Comparison of ENCODE assay signal across 23 mouse cellular contexts in the genomic region with DNA sequence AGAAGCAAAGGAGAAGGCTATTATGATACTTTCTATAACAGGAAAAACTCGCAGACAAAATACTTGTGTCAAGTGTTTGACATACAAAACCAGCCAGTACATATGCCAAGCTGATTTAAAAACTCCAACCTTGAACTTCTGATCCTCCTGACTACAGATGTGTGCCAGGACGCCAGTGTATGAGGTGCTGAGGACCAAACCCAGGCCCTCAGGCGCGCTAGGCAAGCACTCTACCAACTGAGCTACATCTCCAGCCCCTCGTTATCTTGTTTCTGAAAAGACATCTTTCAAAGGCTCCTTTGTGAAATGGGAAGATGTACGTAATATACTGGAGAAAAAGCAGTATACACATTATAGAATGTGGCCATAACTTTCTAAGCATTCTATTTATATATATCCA. TPM values are rescaled to one million over a fixed set of nuclear protein-coding genes. Genes with fewer than 3 reads are reported as not detected.
DNase-seq lines count a peak whose midpoint lies in the region; ATAC-seq and TF ChIP-seq lines count a peak whose summit lies in the region.
"Had no signal": no experiment of that assay in that cellular context is flagged by ENCODE, and none has a peak within 500 bp of the region (broad histone marks: within the 10 kb centered on the region; RNA-seq: fewer than 3 reads in every experiment).

No protein-coding gene starts in this region.

- TF ChIP-seq EP300 in lung, postnatal 0 days (IDR thresholded peaks at IDR 0.05): no peak

- H3K9ac ChIP-seq in lung, embryonic 14.5 days: no peak overlapping the region
- H3K9ac ChIP-seq in lung, postnatal 0 days (replicated peaks; ENCODE audit: low read depth): no peak overlapping the region
- no peak overlapping the region for H3K9ac ChIP-seq in embryonic facial prominence, embryonic 14.5 days (ENCODE audit: low read depth, low read length)
- H3K9ac ChIP-seq in midbrain, embryonic 13.5 days (replicated peaks): no peak overlapping the region
- H3K9ac ChIP-seq: forebrain, embryonic 13.5 days; heart, embryonic 13.5 days; hindbrain, embryonic 14.5 days had no signal

- H3K9me3 ChIP-seq in lung, embryonic 14.5 days (ENCODE audit: low read depth, low read length): no peaks in the 10 kb centered on the region
- no peaks in the 10 kb centered on the region for H3K9me3 ChIP-seq in lung, postnatal 0 days (ENCODE audit: low read length)
- 0 out of 2 replicates have a peak, but pooled peaks cover 2% of the 10 kb centered on the region for H3K9me3 ChIP-seq in embryonic facial prominence, embryonic 14.5 days (ENCODE audit: control insufficient read depth, low read length)
- no peaks in the 10 kb centered on the region for H3K9me3 ChIP-seq in midbrain, embryonic 13.5 days
- H3K9me3 ChIP-seq: forebrain, embryonic 10.5 days; forebrain, embryonic 13.5 days; G1E; heart, embryonic 10.5 days had no signal

- peak; percentile 26; the same call in 1 of the 2 replicates for ATAC-seq in lung, embryonic 14.5 days (ENCODE audit: insufficient read depth)
- ATAC-seq in lung, postnatal 0 days: peak; percentile 41; the same call in 1 of the 2 replicates
- ATAC-seq in embryonic facial prominence, embryonic 14.5 days (ENCODE audit: low read depth): no peak
- ATAC-seq in midbrain, embryonic 13.5 days: no peak
- ATAC-seq: forebrain, embryonic 13.5 days; forebrain, embryonic 16.5 days; hindbrain, postnatal 0 days; Patski had no signal

- peaks cover 5% of the 10 kb centered on the region for H3K4me1 ChIP-seq in lung, embryonic 14.5 days (ENCODE audit: insufficient read depth)
- no peaks in the 10 kb centered on the region for H3K4me1 ChIP-seq in lung, adult 2 months (ENCODE audit: control insufficient read depth, insufficient read depth, low read length)
- no peaks in the 10 kb centered on the region; the same call in 1 of the 2 replicates for H3K4me1 ChIP-seq in lung, postnatal 0 days (ENCODE audit: insufficient read depth, low read depth, low read length)
- peaks cover 27% of the 10 kb centered on the region for H3K4me1 ChIP-seq in embryonic facial prominence, embryonic 14.5 days (ENCODE audit: control insufficient read depth, insufficient read depth, low read length)
- H3K4me1 ChIP-seq in midbrain, embryonic 13.5 days (replicated peaks): no peaks in the 10 kb centered on the region
- H3K4me1 ChIP-seq: forebrain, embryonic 13.5 days had no signal

- no peak for TF ChIP-seq CTCF in lung, embryonic 14.5 days (IDR thresholded peaks at IDR 0.05; ENCODE audit: low read depth)
- no peak for TF ChIP-seq CTCF in lung, adult 2 months (IDR thresholded peaks at IDR 0.05; ENCODE audit: insufficient read depth, low read length)
- no peak for TF ChIP-seq CTCF in lung, postnatal 0 days (IDR thresholded peaks at IDR 0.05)

- H3K4me3 ChIP-seq in lung, embryonic 14.5 days (ENCODE audit: low read depth, low read length): no peak overlapping the region
- no peak overlapping the region for H3K4me3 ChIP-seq in lung, adult 2 months (replicated peaks; ENCODE audit: extremely low read depth, low read depth, low read length)
- H3K4me3 ChIP-seq in lung, postnatal 0 days (ENCODE audit: low read depth, low read length): no peak overlapping the region
- no peak overlapping the region for H3K4me3 ChIP-seq in embryonic facial prominence, embryonic 14.5 days (ENCODE audit: low read depth, low read length)
- H3K4me3 ChIP-seq in midbrain, embryonic 13.5 days (replicated peaks): no peak overlapping the region
- H3K4me3 ChIP-seq: forebrain, embryonic 10.5 days; forebrain, embryonic 13.5 days; heart, adult 2 months; heart, embryonic 10.5 days; heart, embryonic 13.5 days had no signal

- 0 out of 2 replicates have a peak overlapping the region, but pooled peaks have one; percentile 55 for H3K27ac ChIP-seq in lung, embryonic 14.5 days (ENCODE audit: low read depth)
- no peak overlapping the region for H3K27ac ChIP-seq in lung, postnatal 0 days (ENCODE audit: low read length)
- H3K27ac ChIP-seq in embryonic facial prominence, embryonic 14.5 days (replicated peaks; ENCODE audit: low read depth, low read length): peak overlapping the region; percentile 79
- no peak overlapping the region for H3K27ac ChIP-seq in midbrain, embryonic 13.5 days
- H3K27ac ChIP-seq: forebrain, embryonic 10.5 days; forebrain, embryonic 13.5 days; heart, adult 2 months; heart, embryonic 10.5 days; hindbrain, embryonic 14.5 days; hindbrain, postnatal 0 days had no signal

- H3K27me3 ChIP-seq in lung, embryonic 14.5 days (ENCODE audit: insufficient read depth, low read length): no peaks in the 10 kb centered on the region
- no peaks in the 10 kb centered on the region for H3K27me3 ChIP-seq in lung, postnatal 0 days (replicated peaks; ENCODE audit: insufficient read depth, low read length)
- no peaks in the 10 kb centered on the region for H3K27me3 ChIP-seq in embryonic facial prominence, embryonic 14.5 days (replicated peaks; ENCODE audit: control insufficient read depth, insufficient read depth, low read length)
- no peaks in the 10 kb centered on the region for H3K27me3 ChIP-seq in midbrain, embryonic 13.5 days
- H3K27me3 ChIP-seq: CH12.LX; forebrain, embryonic 13.5 days; heart, embryonic 13.5 days had no signal

- no peak for TF ChIP-seq POLR2A in lung, adult 2 months (IDR thresholded peaks at IDR 0.05; ENCODE audit: borderline replicate concordance, extremely low read depth, low read depth, low read length)

- WGBS in lung, embryonic 14.5 days: 49% methylated on average over 6 of the region's 6 CpGs
- WGBS in lung, adult 2 months: 72% methylated on average over 6 of the region's 6 CpGs
- 55% methylated on average over 6 of the region's 6 CpGs for WGBS in lung, postnatal 0 days
- 78% methylated on average over 6 of the region's 6 CpGs for WGBS in embryonic facial prominence, embryonic 14.5 days
- 88% methylated on average over 6 of the region's 6 CpGs for WGBS in midbrain, embryonic 13.5 days

- DNase-seq in lung, embryonic 14.5 days: peak; percentile 56
- DNase-seq in lung, adult 2 months: no peak
- DNase-seq in lung, postnatal 0 days (ENCODE audit: low spot score): peak; percentile 7
- no peak for DNase-seq in lung, adult 18-20 months
- no peak for DNase-seq in embryonic facial prominence, embryonic 14.5 days (ENCODE audit: low spot score)
- DNase-seq in kidney, adult 18-20 months: no peak
- DNase-seq: adrenal gland, postnatal 36 days; B cell, adult 2 months; cerebellum, adult 18-20 months; cerebellum, adult 9-10 months; cerebellum, postnatal 14 days had no signal

- no peaks in the 10 kb centered on the region for H3K36me3 ChIP-seq in lung, embryonic 14.5 days (ENCODE audit: insufficient read depth)
- no peaks in the 10 kb centered on the region for H3K36me3 ChIP-seq in lung, postnatal 0 days (ENCODE audit: insufficient read depth, low read length)
- no peaks in the 10 kb centered on the region for H3K36me3 ChIP-seq in embryonic facial prominence, embryonic 14.5 days (ENCODE audit: control insufficient read depth, insufficient read depth, low read length)
- H3K36me3 ChIP-seq in midbrain, embryonic 13.5 days: no peaks in the 10 kb centered on the region
- H3K36me3 ChIP-seq: forebrain, embryonic 10.5 days; G1E; heart, embryonic 10.5 days had no signal

- H3K4me2 ChIP-seq in lung, embryonic 14.5 days: no peak overlapping the region
- H3K4me2 ChIP-seq in lung, postnatal 0 days (replicated peaks; ENCODE audit: low read depth, low read length): no peak overlapping the region
- H3K4me2 ChIP-seq in embryonic facial prominence, embryonic 14.5 days (ENCODE audit: low read depth, low read length): no peak overlapping the region
- no peak overlapping the region for H3K4me2 ChIP-seq in midbrain, embryonic 13.5 days (replicated peaks)
- H3K4me2 ChIP-seq: forebrain, embryonic 13.5 days; heart, embryonic 13.5 days; hindbrain, embryonic 14.5 days had no signal

RNA-seq across cellular contexts. Expression of gene Pdzd2, which starts 59.7 kb away (rescaled TPM):
- 21.7 and 24.1 TPM in 2 replicates for polyA plus RNA-seq in lung, embryonic 14.5 days (2014; fragmentation: Nextera tagmentation; extraction: Ambion mirVana)
- 101 and 125 TPM in 2 replicates for polyA plus RNA-seq in lung, adult 2 months (2012; rRNA removed)
- polyA plus RNA-seq in lung, postnatal 0 days (2015; fragmentation: Nextera tagmentation; extraction: Ambion mirVana): 114 and 116 TPM in 2 replicates
- 22.3 and 28.0 TPM in 2 replicates for polyA plus RNA-seq in embryonic facial prominence, embryonic 14.5 days (2014; fragmentation: Nextera tagmentation; extraction: Ambion mirVana)
- polyA plus RNA-seq in midbrain, embryonic 13.5 days (2015; fragmentation: Nextera tagmentation; extraction: Ambion mirVana): 7.2 and 9.7 TPM in 2 replicates

Comparison
In these comparisons a context has a peak if more than half of its experiments do, and no peak if none do; other contexts are left out.
1. DNase-seq: peak in lung, embryonic 14.5 days (single experiment) and lung, postnatal 0 days (single experiment); none in lung, adult 2 months (single experiment), lung, adult 18-20 months (0 of 2), embryonic facial prominence, embryonic 14.5 days (single experiment) and kidney, adult 18-20 months (single experiment).
2. H3K27ac ChIP-seq: peak in lung, embryonic 14.5 days (single experiment) and embryonic facial prominence, embryonic 14.5 days (single experiment); none in lung, postnatal 0 days (single experiment) and midbrain, embryonic 13.5 days (single experiment).
3. ATAC-seq: peak in lung, embryonic 14.5 days (single experiment) and lung, postnatal 0 days (single experiment); none in embryonic facial prominence, embryonic 14.5 days (single experiment) and midbrain, embryonic 13.5 days (single experiment).